Mouse (Mus musculus) lung, adult 2 months (tissue): Measurements from ENCODE around the gene Hcst.

Experiments used
- CTCF ChIP-seq: fragments of 200-500 bp; IDR thresholded peaks from 2 replicates; pipeline ENCODE4 v1.5.1; 2011; ENCODE audit warnings: mild to moderate bottlenecking, low read length, control low read depth; ENCODE audit not compliant: insufficient read depth
- POLR2A ChIP-seq: fragments of 200-500 bp; IDR thresholded peaks from 2 replicates; pipeline ENCODE4 v1.6.1; 2011; ENCODE audit warnings: low read depth, mild to moderate bottlenecking, control low read depth, low read length, borderline replicate concordance; ENCODE audit errors: extremely low read depth

DNA sequence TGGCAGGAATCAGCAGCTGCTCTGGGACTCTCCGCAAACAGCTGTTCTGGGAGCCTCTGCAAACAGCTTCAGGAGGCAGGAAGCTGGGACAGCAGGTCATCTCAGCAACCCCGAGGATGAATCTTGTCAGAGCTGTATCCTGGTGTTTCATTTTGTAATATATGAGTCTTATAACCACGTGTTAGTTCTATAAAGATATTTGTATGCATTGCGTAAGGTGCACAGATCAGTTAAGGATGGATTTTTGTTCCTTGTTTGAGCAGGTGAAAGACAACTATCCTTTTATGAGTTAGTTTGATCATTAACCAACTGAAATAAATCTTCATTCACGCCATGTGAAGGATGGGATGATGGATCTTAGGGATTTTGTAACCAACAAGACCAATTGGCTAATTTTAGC, 39.6 kb downstream of the Hcst start:
- TF ChIP-seq POLR2A (no peak), CTCF (no peak)
